Mouse (Mus musculus): ENCODE measurements around the gene Gng10.

Gene Gng10

DNA sequence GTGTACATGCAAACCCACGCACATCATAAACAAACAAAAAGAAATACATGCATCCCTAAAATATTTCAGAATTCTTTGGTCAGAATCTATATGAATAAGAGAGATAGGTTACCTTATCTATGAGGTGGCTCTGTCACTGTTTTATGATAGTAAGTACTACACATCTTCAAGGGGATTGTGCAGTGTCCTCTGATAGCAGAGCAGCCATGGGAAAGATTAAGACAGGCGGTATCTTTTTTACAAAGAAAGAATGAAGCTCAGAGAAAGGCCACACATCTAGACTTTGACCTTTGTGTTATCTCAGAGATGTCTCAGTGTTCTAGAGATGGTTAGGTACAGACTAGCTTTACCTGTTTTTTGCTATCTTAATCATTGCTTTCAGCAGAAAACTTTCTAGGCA lies 18.0 kb upstream of the Gng10 start:
- no peak for DNase-seq

GRCm38 (mm10) chr4:59034325-59034917 lies 467 bp upstream of the Gng10 start:
- no peak for DNase-seq

DNA sequence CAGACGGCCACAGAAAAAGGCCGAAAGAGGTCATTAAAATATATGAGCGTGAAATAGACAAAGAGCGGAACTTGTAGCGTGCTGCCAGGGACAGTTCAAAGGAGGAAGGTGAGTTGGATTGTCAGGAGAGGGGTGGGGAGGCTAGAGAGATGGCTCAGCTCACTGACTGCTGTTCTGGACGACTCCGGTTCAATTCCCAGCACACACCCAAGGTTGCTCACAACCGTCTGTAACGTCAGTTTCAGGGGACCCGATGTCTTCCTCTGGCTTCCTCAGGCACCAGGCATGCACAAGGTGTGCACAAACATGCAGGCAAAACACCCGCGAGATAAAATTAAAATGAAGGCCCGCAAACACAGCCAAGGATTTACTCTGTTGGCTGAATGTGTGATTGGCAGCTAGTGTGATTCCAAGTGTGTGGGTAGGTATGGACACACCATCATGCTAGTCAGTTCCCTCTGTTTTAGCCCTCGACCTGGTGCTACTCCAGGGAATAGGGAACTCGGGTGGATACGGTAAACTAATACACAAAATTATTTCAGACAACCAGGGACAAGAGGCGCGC lies 980 bp downstream of the Gng10 start:
- DNase-seq: peak in 1 of 2 experiments; percentile 37

DNA sequence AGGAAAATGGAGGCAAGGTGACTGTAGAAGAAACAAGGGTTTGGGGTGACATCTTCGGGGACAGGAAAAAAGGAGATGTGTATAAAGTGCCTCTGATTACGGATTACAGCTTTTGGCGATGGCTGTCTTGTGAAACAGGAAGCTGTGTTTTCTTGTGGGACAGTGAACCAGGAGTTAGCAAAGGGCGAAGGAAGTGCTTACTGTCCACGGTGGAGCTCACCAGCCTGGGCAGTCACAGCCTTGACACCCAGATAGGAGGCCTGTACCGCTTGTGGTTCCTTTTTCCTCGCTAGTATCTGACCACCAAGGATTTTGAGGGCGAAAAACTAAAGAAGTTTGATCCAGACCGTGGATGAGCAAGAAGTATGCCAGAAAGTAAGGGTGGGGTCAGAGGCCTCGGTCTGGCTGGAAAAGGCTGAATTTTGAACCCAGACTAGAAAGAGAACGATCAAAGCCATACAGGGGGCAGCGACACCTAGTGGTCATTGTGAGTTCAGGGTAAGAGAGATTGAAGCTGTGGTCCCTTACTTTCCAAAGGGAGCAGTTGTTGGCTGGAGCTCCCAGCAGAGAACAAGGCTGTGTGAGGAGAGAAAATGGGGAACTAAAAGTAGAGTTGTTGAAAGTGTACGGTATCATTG lies 1.7 kb downstream of the Gng10 start:
- DNase-seq: peak; percentile 83 to 85

DNA sequence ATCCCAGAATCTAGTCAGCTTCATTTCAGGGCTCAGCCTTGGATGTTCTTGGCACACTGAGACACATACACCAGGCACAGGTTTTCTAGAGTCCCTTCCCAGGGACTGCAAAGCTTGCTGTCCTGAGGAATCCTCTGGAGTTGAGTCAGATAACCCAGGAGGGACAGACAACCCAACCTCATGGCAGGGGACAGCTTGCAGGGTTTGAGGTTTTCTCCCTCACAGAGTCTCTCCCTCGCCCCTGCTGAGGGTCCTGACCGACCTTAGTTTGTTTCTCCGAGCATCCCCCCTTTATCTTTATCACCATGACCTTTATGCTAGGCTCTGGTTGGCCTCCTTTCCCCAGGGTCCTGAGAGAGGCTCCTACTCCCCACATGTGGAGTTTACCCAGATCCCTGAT lies 2.6 kb downstream of the Gng10 start:
- no peak for DNase-seq

DNA sequence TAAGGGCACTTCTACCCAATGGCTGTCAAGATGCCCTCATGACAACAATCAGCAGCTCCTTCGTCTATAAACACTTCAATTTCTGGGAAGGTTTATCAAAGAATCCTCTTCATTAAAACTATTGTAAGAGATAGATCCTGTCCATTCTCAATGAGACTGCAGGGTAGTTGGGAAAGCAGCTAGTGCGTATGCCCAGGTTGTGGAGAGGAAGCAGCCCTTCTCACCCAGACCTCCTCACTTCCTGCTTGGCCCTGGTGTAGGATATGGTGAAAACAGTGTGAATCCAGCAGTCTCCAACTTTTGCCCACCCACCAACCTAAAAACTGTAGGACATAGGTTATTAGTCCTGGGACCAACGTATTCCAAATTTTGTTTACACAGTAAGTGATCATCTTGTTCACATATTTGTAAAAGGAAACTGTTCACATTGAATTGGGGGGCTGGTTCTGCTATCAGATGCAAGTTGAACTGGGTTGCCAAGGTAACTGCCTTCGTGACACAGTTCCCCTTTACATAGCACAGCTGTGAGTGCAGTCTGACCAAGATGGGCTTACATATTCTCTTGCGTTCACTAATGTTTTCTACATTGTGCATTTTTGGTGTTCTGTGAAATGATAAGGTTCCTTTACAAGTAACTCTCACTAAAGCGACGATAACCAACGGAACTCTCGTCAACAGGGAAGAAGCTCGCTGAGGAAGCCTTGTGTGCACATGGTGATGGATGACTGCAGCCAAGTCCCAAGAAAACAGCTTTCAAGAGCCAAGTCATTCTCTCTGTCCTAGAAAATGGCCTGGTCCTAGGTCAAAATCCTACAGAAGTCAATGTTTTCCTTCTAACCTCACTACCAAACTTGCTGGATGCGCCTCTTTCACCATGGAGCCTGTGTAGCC lies 5.8 kb downstream of the Gng10 start:
- DNase-seq: peak; percentile 26 to 38

DNA sequence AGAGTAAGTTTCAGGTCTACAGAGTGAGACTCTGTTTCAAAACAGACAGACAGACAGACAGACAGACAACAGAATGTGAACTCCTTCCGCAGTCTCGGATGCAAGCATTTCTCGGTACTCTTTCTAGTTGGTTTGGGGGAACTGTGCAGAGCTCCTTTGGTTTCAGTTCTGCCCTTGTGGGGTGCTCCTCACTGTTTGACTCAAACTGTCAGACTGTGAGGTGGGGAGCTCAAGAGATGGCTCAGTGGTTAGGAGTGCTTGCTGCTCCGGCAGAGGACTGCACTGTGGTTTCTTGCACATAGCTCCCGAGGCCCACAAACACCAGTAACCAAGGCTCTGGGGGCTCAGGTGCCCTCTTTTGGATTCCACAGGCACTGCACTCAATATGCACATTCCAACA lies 8.2 kb downstream of the Gng10 start:
- DNase-seq: peak; percentile 12 to 13

DNA sequence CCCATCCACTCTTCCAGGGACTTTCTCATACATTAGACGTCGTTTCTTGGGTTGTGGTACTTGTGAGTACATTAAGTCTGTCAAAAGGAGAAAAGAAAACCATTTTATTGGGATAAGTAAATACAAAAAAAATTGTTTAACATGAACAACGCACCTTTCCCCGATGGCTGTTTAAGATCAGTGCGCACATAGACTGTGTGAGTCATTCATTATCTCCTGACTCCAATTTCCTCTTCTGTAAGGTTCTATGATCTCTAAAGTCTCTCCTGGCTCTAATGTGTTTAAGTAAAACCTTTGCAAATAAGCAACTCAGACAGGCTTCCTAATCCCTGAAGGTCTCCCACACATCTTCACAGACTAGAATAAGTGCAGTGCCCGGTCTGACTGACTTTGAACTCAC lies 9.0 kb downstream of the Gng10 start:
- DNase-seq: no peak

- no peak for DNase-seq
Observed at GRCm38 (mm10) chr4:59047222-59047621, 12.3 kb downstream of the Gng10 start.

DNA sequence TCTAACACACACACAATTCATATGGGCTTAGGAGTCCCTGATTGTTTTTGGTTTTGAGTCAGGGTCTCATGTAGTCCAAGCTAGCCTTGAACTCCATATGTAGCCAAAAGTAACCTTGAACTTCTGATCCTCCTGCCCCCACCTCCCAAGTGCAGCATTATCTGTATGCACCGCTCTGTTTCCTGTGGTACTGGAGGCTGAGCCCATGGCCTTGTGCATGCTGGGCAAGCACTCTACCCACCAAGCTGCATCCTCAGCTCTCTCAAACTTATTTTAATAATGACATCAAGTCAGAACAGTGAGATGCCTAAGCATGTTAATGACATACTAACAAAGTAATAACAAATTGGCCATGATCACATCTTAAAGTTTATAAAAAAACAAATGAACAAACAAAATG lies 16.2 kb downstream of the Gng10 start:
- no peak for DNase-seq

DNA sequence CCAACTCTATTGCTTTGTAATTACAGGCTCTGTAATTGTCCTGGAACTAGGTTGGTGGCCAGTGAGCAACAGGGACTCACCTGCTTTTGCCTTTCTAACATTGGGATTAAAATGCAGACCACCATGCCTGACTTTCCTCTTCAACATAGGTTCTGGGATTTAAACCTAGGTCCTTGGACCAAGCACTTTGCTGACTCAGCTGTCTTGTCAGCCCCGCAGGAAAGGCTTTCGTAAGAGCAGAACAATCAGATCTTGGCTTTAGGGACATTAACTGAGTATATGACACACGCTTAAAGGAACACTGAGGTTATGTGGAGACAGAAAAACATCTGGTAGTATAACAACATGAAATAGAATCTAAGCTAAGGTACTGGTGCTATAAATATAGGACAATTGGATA lies 23.0 kb downstream of the Gng10 start:
- DNase-seq: no peak

DNA sequence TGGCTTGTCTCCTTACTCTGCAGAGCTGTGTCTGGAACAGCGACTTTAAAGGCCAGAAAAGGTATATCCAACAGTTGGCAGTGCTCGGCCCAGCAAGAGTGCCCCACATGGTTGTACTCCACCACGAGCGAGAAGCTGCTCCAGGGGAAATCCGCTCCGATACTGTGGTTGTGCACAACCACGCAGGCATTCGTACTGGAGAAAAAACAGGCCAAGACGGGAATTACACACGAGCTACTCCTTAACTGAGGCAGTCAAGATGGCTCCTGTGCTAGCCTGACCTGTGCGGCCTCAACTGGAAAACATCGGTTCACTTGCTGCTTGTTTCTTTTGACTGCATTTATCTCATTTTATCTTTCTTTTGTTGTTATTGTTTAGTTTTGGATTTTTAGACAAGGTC lies 27.6 kb downstream of the Gng10 start:
- no peak for DNase-seq

DNA sequence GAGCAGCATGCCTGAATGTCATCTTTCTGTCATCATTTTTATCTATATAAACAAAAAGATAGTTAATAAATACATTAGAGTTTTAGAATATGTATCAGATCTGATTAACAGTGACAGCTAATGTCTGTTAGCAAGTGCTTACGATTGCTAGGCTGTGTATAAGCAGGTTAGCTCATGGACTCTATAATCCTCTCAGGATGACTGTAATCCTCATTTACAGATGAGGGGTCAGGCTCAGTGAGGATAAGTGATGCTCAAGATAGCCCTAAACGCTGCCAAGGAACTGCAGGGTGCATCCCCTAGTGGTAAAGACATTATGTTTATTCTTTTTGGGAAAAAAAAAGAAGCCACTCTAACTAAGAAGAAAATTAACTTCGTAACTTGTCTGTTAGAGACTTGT lies 34.4 kb downstream of the Gng10 start:
- no peak for DNase-seq

- no peak for DNase-seq
Observed at GRCm38 (mm10) chr4:59083430-59083829, 48.5 kb downstream of the Gng10 start.

GRCm38 (mm10) chr4:59089391-59089790 lies 54.5 kb downstream of the Gng10 start:
- DNase-seq: no peak
